Mouse (Mus musculus): Measurements from ENCODE around the gene Dhrs13. TPM values are rescaled to one million over a fixed set of nuclear protein-coding genes. Genes with fewer than 3 reads are reported as not detected.

Dhrs13 gene
- total RNA-seq, 1 experiment, result 20.2 TPM

- H3K4me3 ChIP-seq (ENCODE audit: insufficient read depth in 1 of 2, low read depth in 1 of 2, low read length in 2 of 2, poor library complexity in 1 of 2, severe bottlenecking in 1 of 2), result peak overlapping the region; percentile 70 to 88
- H3K9me3 ChIP-seq (ENCODE audit: control insufficient read depth, insufficient read depth, low read depth, low read length), result no peaks in the 10 kb centered on the region
- no peak for TF ChIP-seq CHD2 (IDR thresholded peaks at IDR 0.05; ENCODE audit: low read depth, low read length)
- DNase-seq (ENCODE audit: low read depth, low spot score), result peak; percentile 54
- H3K36me3 ChIP-seq (ENCODE audit: control insufficient read depth, insufficient read depth, low read length, poor library complexity, severe bottlenecking), result peaks cover 11% of the 10 kb centered on the region
- peak overlapping the region; percentile 90 for H3K9ac ChIP-seq (ENCODE audit: insufficient read depth, low read depth, low read length, poor library complexity, severe bottlenecking)
- H3K4me1 ChIP-seq (ENCODE audit: control insufficient read depth in 2 of 2, insufficient read depth in 2 of 2, low read length in 2 of 2, poor library complexity in 1 of 2), result peaks cover 2 to 3% of the 10 kb centered on the region in 2 experiments; a peak in 2 of 4 replicates
- in situ Hi-C loops (cut with MboI; ENCODE audit: low sequenced_read_pairs in 2 of 2, unreplicated experiment in 2 of 2), result no loop called here
- H3K27ac ChIP-seq (ENCODE audit: insufficient read depth, low read depth, low read length, poor library complexity, severe bottlenecking), result peak overlapping the region; percentile 96
These were observed 47.9 kb upstream of the Dhrs13 start for GRCm38 (mm10) chr11:77983937-77984835.

- no peak for TF ChIP-seq HCFC1 (IDR thresholded peaks at IDR 0.05; ENCODE audit: borderline replicate concordance, insufficient read depth, low read length)
- no peak for TF ChIP-seq ZNF384 (IDR thresholded peaks at IDR 0.05; ENCODE audit: low read depth, low read length)
- TF ChIP-seq CHD2 (IDR thresholded peaks at IDR 0.05; ENCODE audit: low read depth, low read length), result no peak
- TF ChIP-seq ZC3H11A (IDR thresholded peaks at IDR 0.05; ENCODE audit: borderline replicate concordance, low read depth, low read length), result no peak
- TF ChIP-seq MAFK (IDR thresholded peaks at IDR 0.05; ENCODE audit: insufficient read depth, low read depth, low read length), result no peak
- Histone ChIP-seq H3K9ac (ENCODE audit: insufficient read depth, low read depth, low read length, poor library complexity, severe bottlenecking) (peak overlapping the region; percentile 90; the same call in 1 of the 2 replicates), H3K4me3 (ENCODE audit: insufficient read depth in 1 of 2, low read depth in 1 of 2, low read length in 2 of 2, poor library complexity in 1 of 2, severe bottlenecking in 1 of 2) (peak overlapping the region; percentile 70 to 88), H3K36me3 (ENCODE audit: control insufficient read depth, insufficient read depth, low read length, poor library complexity, severe bottlenecking) (peaks cover 11% of the 10 kb centered on the region), H3K27ac (ENCODE audit: insufficient read depth, low read depth, low read length, poor library complexity, severe bottlenecking) (peak overlapping the region; percentile 96; the same call in 1 of the 2 replicates), H3K4me1 (ENCODE audit: control insufficient read depth in 2 of 2, insufficient read depth in 2 of 2, low read length in 2 of 2, poor library complexity in 1 of 2) (peaks cover 2 to 5% of the 10 kb centered on the region in 2 experiments; a peak in 3 of 4 replicates), H3K9me3 (ENCODE audit: control insufficient read depth, insufficient read depth, low read depth, low read length) (no peaks in the 10 kb centered on the region)
- DNase-seq (ENCODE audit: low read depth, low spot score), result peak; percentile 56
- in situ Hi-C loops (cut with MboI; ENCODE audit: low sequenced_read_pairs in 2 of 2, unreplicated experiment in 2 of 2), result no loop called here
These were observed 47.2 kb upstream of the Dhrs13 start for GRCm38 (mm10) chr11:77984836-77985231.

- H3K9ac ChIP-seq (ENCODE audit: insufficient read depth, low read depth, low read length, poor library complexity, severe bottlenecking), result peak overlapping the region; percentile 90; the same call in 1 of the 2 replicates
- H3K36me3 ChIP-seq (ENCODE audit: control insufficient read depth, insufficient read depth, low read length, poor library complexity, severe bottlenecking), result peaks cover 11% of the 10 kb centered on the region
- peaks cover 2 to 5% of the 10 kb centered on the region in 2 experiments; a peak in 3 of 4 replicates for H3K4me1 ChIP-seq (ENCODE audit: control insufficient read depth in 2 of 2, insufficient read depth in 2 of 2, low read length in 2 of 2, poor library complexity in 1 of 2)
- H3K27ac ChIP-seq (ENCODE audit: insufficient read depth, low read depth, low read length, poor library complexity, severe bottlenecking), result peak overlapping the region; percentile 96; the same call in 1 of the 2 replicates
- TF ChIP-seq ZNF384 (IDR thresholded peaks at IDR 0.05; ENCODE audit: low read depth, low read length) (peak; percentile 77), CHD2 (IDR thresholded peaks at IDR 0.05; ENCODE audit: low read depth, low read length) (0 out of 2 replicates have a peak, but pooled peaks have one; percentile 12), ZC3H11A (IDR thresholded peaks at IDR 0.05; ENCODE audit: borderline replicate concordance, low read depth, low read length) (no peak)
- no peak for DNase-seq (ENCODE audit: low read depth, low spot score)
- no peaks in the 10 kb centered on the region for H3K9me3 ChIP-seq (ENCODE audit: control insufficient read depth, insufficient read depth, low read depth, low read length)
- in situ Hi-C loops (cut with MboI; ENCODE audit: low sequenced_read_pairs in 2 of 2, unreplicated experiment in 2 of 2), result no loop called here
- peak overlapping the region; percentile 70 to 88 for H3K4me3 ChIP-seq (ENCODE audit: insufficient read depth in 1 of 2, low read depth in 1 of 2, low read length in 2 of 2, poor library complexity in 1 of 2, severe bottlenecking in 1 of 2)
These were observed 46.5 kb upstream of the Dhrs13 start for GRCm38 (mm10) chr11:77985541-77986065.

GRCm38 (mm10) chr11:77989071-77989690 lies 42.9 kb upstream of the Dhrs13 start:
- Histone ChIP-seq H3K4me3 (ENCODE audit: insufficient read depth in 1 of 2, low read depth in 1 of 2, low read length in 2 of 2, poor library complexity in 1 of 2, severe bottlenecking in 1 of 2) (no peak overlapping the region), H3K9me3 (ENCODE audit: control insufficient read depth, insufficient read depth, low read depth, low read length) (no peaks in the 10 kb centered on the region), H3K9ac (ENCODE audit: insufficient read depth, low read depth, low read length, poor library complexity, severe bottlenecking) (no peak overlapping the region), H3K27ac (ENCODE audit: insufficient read depth, low read depth, low read length, poor library complexity, severe bottlenecking) (no peak overlapping the region), H3K4me1 (ENCODE audit: control insufficient read depth in 2 of 2, insufficient read depth in 2 of 2, low read length in 2 of 2, poor library complexity in 1 of 2) (peaks cover 2 to 5% of the 10 kb centered on the region in 2 experiments; a peak in 3 of 4 replicates), H3K36me3 (ENCODE audit: control insufficient read depth, insufficient read depth, low read length, poor library complexity, severe bottlenecking) (peaks cover 15% of the 10 kb centered on the region)
- no peak for TF ChIP-seq ZC3H11A (IDR thresholded peaks at IDR 0.05; ENCODE audit: borderline replicate concordance, low read depth, low read length)
- no peak for TF ChIP-seq CHD2 (IDR thresholded peaks at IDR 0.05; ENCODE audit: low read depth, low read length)
- TF ChIP-seq HCFC1 (IDR thresholded peaks at IDR 0.05; ENCODE audit: borderline replicate concordance, insufficient read depth, low read length), result no peak
- TF ChIP-seq ZNF384 (IDR thresholded peaks at IDR 0.05; ENCODE audit: low read depth, low read length), result no peak
- no peak for TF ChIP-seq MAFK (IDR thresholded peaks at IDR 0.05; ENCODE audit: insufficient read depth, low read depth, low read length)
- in situ Hi-C loops (cut with MboI; ENCODE audit: low sequenced_read_pairs in 2 of 2, unreplicated experiment in 2 of 2), result no loop called here
- DNase-seq (ENCODE audit: low read depth, low spot score), result no peak
